Mouse (Mus musculus): Measurements from ENCODE around the gene Nudt14. TPM values are rescaled to one million over a fixed set of nuclear protein-coding genes. Genes with fewer than 3 reads are reported as not detected.

Gene Nudt14
- total and polyA plus RNA-seq, 3 experiments: 6.2 to 22.2 (median 13.3) TPM

DNA sequence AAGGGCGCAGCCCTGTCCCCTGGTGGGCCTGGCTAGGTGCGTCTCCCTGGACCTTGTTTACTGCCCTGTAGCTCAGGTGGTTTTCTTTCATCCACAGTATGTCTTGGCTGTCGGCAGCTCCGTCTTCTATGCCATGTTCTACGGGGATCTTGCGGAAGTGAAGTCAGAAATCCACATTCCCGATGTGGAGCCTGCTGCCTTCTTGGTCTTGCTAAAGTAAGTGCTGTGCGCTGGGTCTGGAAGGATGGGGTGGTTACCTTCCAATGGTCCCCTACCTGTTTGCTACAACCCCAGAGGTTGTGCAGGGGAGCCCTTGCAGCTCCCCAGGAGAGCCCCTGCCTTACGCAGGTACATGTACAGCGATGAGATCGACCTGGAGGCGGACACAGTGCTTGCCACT is 35.2 kb upstream of the Nudt14 start:
- no peaks in the 10 kb centered on the region for H3K27me3 ChIP-seq (ENCODE audit: insufficient read depth, low read length)
- H3K9me3 ChIP-seq (replicated peaks): no peaks in the 10 kb centered on the region
- peaks cover 90% of the 10 kb centered on the region for H3K36me3 ChIP-seq (replicated peaks)
- TF ChIP-seq POLR2AphosphoS5 (IDR thresholded peaks at IDR 0.05; ENCODE audit: insufficient replicate concordance, low read depth, low read length) (no peak), CTCF (IDR thresholded peaks at IDR 0.05; ENCODE audit: low read depth, low read length) (no peak), GATA2 (IDR thresholded peaks at IDR 0.05; ENCODE audit: borderline replicate concordance, low read depth, low read length) (no peak)
- no peak for ATAC-seq (ENCODE audit: extremely low read depth, insufficient number of reproducible peaks, low FRiP score, poor library complexity, severe bottlenecking)
- no peak for DNase-seq (ENCODE audit: low spot score)
- peaks cover 34% of the 10 kb centered on the region for H3K4me1 ChIP-seq (ENCODE audit: insufficient read depth, low read depth, low read length)
- peak overlapping the region; percentile 78 for H3K4me3 ChIP-seq (ENCODE audit: low read depth, low read length)

GRCm38 (mm10) chr12:112976371-112977073 is 34.6 kb upstream of the Nudt14 start, which contains the start of gene Btbd6:
TSS of gene Btbd6 (plus strand) at chr12:112976482.
- Histone ChIP-seq H3K36me3 (replicated peaks) (peaks cover 90% of the 10 kb centered on the region), H3K4me1 (ENCODE audit: insufficient read depth, low read depth, low read length) (peaks cover 31% of the 10 kb centered on the region), H3K27me3 (ENCODE audit: insufficient read depth, low read length) (no peaks in the 10 kb centered on the region), H3K4me3 (ENCODE audit: low read depth, low read length) (peak within 1 kb of the TSS; percentile 78), H3K9me3 (replicated peaks) (no peaks in the 10 kb centered on the region)
- TF ChIP-seq CTCF (IDR thresholded peaks at IDR 0.05; ENCODE audit: low read depth, low read length): peak; percentile 30; the same call in 1 of the 2 replicates
- no peak for TF ChIP-seq POLR2AphosphoS5 (IDR thresholded peaks at IDR 0.05; ENCODE audit: insufficient replicate concordance, low read depth, low read length)
- DNase-seq (ENCODE audit: low spot score) (peak; percentile 99), ATAC-seq (ENCODE audit: extremely low read depth, insufficient number of reproducible peaks, low FRiP score, poor library complexity, severe bottlenecking) (peak; percentile 82)

GRCm38 (mm10) chr12:112974736-112975135 is 32.8 kb upstream of the Nudt14 start:
- Histone ChIP-seq H3K4me3 (ENCODE audit: low read depth, low read length) (no peak overlapping the region), H3K27me3 (ENCODE audit: insufficient read depth, low read length) (no peaks in the 10 kb centered on the region), H3K36me3 (replicated peaks) (peaks cover 88% of the 10 kb centered on the region), H3K9me3 (replicated peaks) (no peaks in the 10 kb centered on the region), H3K4me1 (ENCODE audit: insufficient read depth, low read depth, low read length) (peaks cover 26% of the 10 kb centered on the region)
- DNase-seq (ENCODE audit: low spot score) (no peak), ATAC-seq (ENCODE audit: extremely low read depth, insufficient number of reproducible peaks, low FRiP score, poor library complexity, severe bottlenecking) (no peak)
- no peak for TF ChIP-seq TAL1 (conservative IDR thresholded peaks at IDR 0.05; ENCODE audit: low read depth, low read length)
- no peak for TF ChIP-seq POLR2AphosphoS5 (IDR thresholded peaks at IDR 0.05; ENCODE audit: insufficient replicate concordance, low read depth, low read length)
- TF ChIP-seq GATA1 (IDR thresholded peaks at IDR 0.05; ENCODE audit: borderline replicate concordance, low read length): no peak
- no peak for TF ChIP-seq CTCF (IDR thresholded peaks at IDR 0.05; ENCODE audit: low read depth, low read length)
- no peak for TF ChIP-seq GATA2 (IDR thresholded peaks at IDR 0.05; ENCODE audit: borderline replicate concordance, low read depth, low read length)

DNA sequence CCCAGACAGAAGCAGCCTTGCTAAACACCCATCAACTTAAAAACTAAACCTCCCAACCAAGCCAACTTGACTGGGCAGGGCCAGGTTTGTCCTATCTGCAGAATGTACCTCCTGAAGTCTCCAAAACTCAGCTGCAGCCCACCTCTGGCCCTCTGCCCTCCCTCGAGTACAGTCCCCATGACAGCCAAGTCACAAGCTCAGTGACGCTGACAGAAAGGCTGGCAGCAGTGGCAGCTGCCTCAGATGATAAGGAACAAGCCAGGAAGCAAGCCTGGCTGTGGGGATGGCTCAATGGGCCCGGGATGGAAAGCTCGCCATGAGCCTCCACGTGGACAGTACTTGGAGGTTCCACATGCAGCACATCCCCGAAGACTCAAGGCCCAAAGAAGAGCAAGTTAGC is 27.7 kb upstream of the Nudt14 start:
- no peaks in the 10 kb centered on the region for H3K9me3 ChIP-seq (replicated peaks)
- DNase-seq (ENCODE audit: low spot score) (no peak), ATAC-seq (ENCODE audit: extremely low read depth, insufficient number of reproducible peaks, low FRiP score, poor library complexity, severe bottlenecking) (no peak)
- H3K27me3 ChIP-seq (ENCODE audit: insufficient read depth, low read length): no peaks in the 10 kb centered on the region
- no peaks in the 10 kb centered on the region; the same call in 1 of the 2 replicates for H3K4me1 ChIP-seq (ENCODE audit: insufficient read depth, low read depth, low read length)
- TF ChIP-seq GATA1 (IDR thresholded peaks at IDR 0.05; ENCODE audit: borderline replicate concordance, low read length): no peak
- TF ChIP-seq TAL1 (conservative IDR thresholded peaks at IDR 0.05; ENCODE audit: low read depth, low read length): no peak
- TF ChIP-seq POLR2AphosphoS5 (IDR thresholded peaks at IDR 0.05; ENCODE audit: insufficient replicate concordance, low read depth, low read length): no peak
- no peak for TF ChIP-seq CTCF (IDR thresholded peaks at IDR 0.05; ENCODE audit: low read depth, low read length)
- TF ChIP-seq GATA2 (IDR thresholded peaks at IDR 0.05; ENCODE audit: borderline replicate concordance, low read depth, low read length): no peak
- peaks cover 99% of the 10 kb centered on the region for H3K36me3 ChIP-seq (replicated peaks)
- no peak overlapping the region for H3K4me3 ChIP-seq (ENCODE audit: low read depth, low read length)

GRCm38 (mm10) chr12:112968943-112969342 is 27.0 kb upstream of the Nudt14 start:
- Histone ChIP-seq H3K36me3 (replicated peaks) (peaks cover 99% of the 10 kb centered on the region), H3K9me3 (replicated peaks) (no peaks in the 10 kb centered on the region), H3K4me3 (ENCODE audit: low read depth, low read length) (no peak overlapping the region), H3K27me3 (ENCODE audit: insufficient read depth, low read length) (no peaks in the 10 kb centered on the region), H3K4me1 (ENCODE audit: insufficient read depth, low read depth, low read length) (no peaks in the 10 kb centered on the region; the same call in 1 of the 2 replicates)
- ATAC-seq (ENCODE audit: extremely low read depth, insufficient number of reproducible peaks, low FRiP score, poor library complexity, severe bottlenecking): no peak
- no peak for TF ChIP-seq CTCF (IDR thresholded peaks at IDR 0.05; ENCODE audit: low read depth, low read length)
- TF ChIP-seq TAL1 (conservative IDR thresholded peaks at IDR 0.05; ENCODE audit: low read depth, low read length): no peak
- no peak for TF ChIP-seq GATA2 (IDR thresholded peaks at IDR 0.05; ENCODE audit: borderline replicate concordance, low read depth, low read length)
- TF ChIP-seq GATA1 (IDR thresholded peaks at IDR 0.05; ENCODE audit: borderline replicate concordance, low read length): no peak
- no peak for TF ChIP-seq POLR2AphosphoS5 (IDR thresholded peaks at IDR 0.05; ENCODE audit: insufficient replicate concordance, low read depth, low read length)
- DNase-seq (ENCODE audit: low spot score): no peak

DNA sequence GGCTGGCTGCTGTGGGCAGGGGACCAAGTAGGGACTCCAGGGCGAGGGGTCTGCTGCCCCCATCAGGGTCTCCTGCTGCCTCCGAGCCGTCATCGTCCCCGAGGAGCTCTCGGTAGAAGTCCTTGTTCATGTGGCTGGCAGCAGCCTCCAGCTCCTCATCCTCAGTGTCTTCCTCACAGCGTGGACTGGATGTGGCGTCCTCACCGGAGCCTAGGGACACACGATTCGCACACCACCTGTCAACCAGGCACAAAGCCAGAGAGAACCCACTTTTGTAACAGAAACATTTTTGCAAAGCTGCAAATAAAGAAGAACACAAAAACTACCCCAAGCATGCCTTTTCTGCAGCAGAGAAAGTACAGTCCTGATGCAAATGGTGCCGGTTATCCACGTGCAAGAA is 23.9 kb upstream of the Nudt14 start:
- Histone ChIP-seq H3K9me3 (replicated peaks) (no peaks in the 10 kb centered on the region), H3K36me3 (replicated peaks) (peaks cover 99% of the 10 kb centered on the region), H3K4me3 (ENCODE audit: low read depth, low read length) (no peak overlapping the region), H3K4me1 (ENCODE audit: insufficient read depth, low read depth, low read length) (no peaks in the 10 kb centered on the region; the same call in 1 of the 2 replicates), H3K27me3 (ENCODE audit: insufficient read depth, low read length) (no peaks in the 10 kb centered on the region)
- TF ChIP-seq TAL1 (conservative IDR thresholded peaks at IDR 0.05; ENCODE audit: low read depth, low read length): no peak
- no peak for TF ChIP-seq GATA2 (IDR thresholded peaks at IDR 0.05; ENCODE audit: borderline replicate concordance, low read depth, low read length)
- no peak for TF ChIP-seq GATA1 (IDR thresholded peaks at IDR 0.05; ENCODE audit: borderline replicate concordance, low read length)
- no peak for TF ChIP-seq CTCF (IDR thresholded peaks at IDR 0.05; ENCODE audit: low read depth, low read length)
- no peak for TF ChIP-seq POLR2AphosphoS5 (IDR thresholded peaks at IDR 0.05; ENCODE audit: insufficient replicate concordance, low read depth, low read length)
- no peak for DNase-seq (ENCODE audit: low spot score)
- no peak for ATAC-seq (ENCODE audit: extremely low read depth, insufficient number of reproducible peaks, low FRiP score, poor library complexity, severe bottlenecking)

All from G1E (cell line).